Mouse (Mus musculus) forebrain, postnatal 0 days (tissue): ENCODE results near the gene Kif17. TPM values are rescaled to one million over a fixed set of nuclear protein-coding genes. Genes with fewer than 3 reads are reported as not detected.

Experiments
- ATAC-seq: fragments of 200-750 bp; cut with Nextera tagmentation; 2 replicates; pipeline ENCODE4 v1.8.0; 2017; ENCODE audit warnings: mild to moderate bottlenecking, moderate library complexity
- DNase-seq: peaks from one replicate; pipeline ENCODE4 v3.0.0-alpha.2; 2015
- H3K27ac ChIP-seq: fragments of 300-500 bp; sonication (generic); 2 replicates; pipeline ENCODE4 v1.5.1; 2014; ENCODE audit warnings: low read depth, mild to moderate bottlenecking, antibody characterized with exemption, low read length, moderate library complexity, mixed read lengths
- H3K27me3 ChIP-seq: fragments of 300-500 bp; sonication (generic); 2 replicates; pipeline ENCODE4 v1.6.1; 2014; ENCODE audit warnings: mild to moderate bottlenecking, low read length, mixed read lengths; ENCODE audit not compliant: insufficient read depth
- H3K36me3 ChIP-seq: fragments of 300-500 bp; sonication (generic); 2 replicates; pipeline ENCODE4 v1.6.1; 2014; ENCODE audit warnings: mild to moderate bottlenecking, moderate library complexity; ENCODE audit not compliant: insufficient read depth
- H3K4me1 ChIP-seq: fragments of 300-500 bp; sonication (generic); 2 replicates; pipeline ENCODE4 v1.6.1; 2014; ENCODE audit warnings: antibody characterized with exemption; ENCODE audit not compliant: insufficient read depth
- H3K4me2 ChIP-seq: fragments of 300-500 bp; sonication (generic); 2 replicates; pipeline ENCODE4 v1.6.1; 2014; ENCODE audit warnings: low read depth, mild to moderate bottlenecking, moderate library complexity
- H3K4me3 ChIP-seq: fragments of 300-500 bp; sonication (generic); 2 replicates; pipeline ENCODE4 v1.5.1; 2014; ENCODE audit warnings: low read depth, low read length, mixed read lengths
- H3K9ac ChIP-seq: fragments of 300-500 bp; sonication (generic); 2 replicates; pipeline ENCODE4 v1.6.1; 2014; ENCODE audit warnings: mild to moderate bottlenecking
- H3K9me3 ChIP-seq: fragments of 300-500 bp; sonication (generic); 2 replicates; pipeline ENCODE4 v1.6.1; 2016; ENCODE audit warnings: low read length
- CTCF ChIP-seq: sonication (generic); IDR thresholded peaks from 2 replicates; pipeline ENCODE4 v1.5.1; 2016; ENCODE audit warnings: antibody characterized with exemption, control low read depth, low read depth
- WGBS: fragments of 180-500 bp; shearing (Covaris S2); extraction: QIAGEN DNeasy Blood & Tissue Kit; methylation state at CpG from one replicate; pipeline ENCODE4 v1.1.7; 2014; 5-methylcytosine and 5-hydroxymethylcytosine counted together
- polyA plus RNA-seq: library from polyadenylated mRNA; unstranded; fragments of >200 nt; fragmentation: Nextera tagmentation; extraction: Ambion mirVana; gene quantifications from 2 replicates; pipeline ENCODE4 v1.2.1, GENCODE M21; 2015
- total RNA-seq: library from RNA; depleted of rRNA; stranded (reverse); fragments of >200 nt; gene quantifications from 2 replicates; pipeline ENCODE4 v1.2.3, GENCODE M21; 2014

Kif17 gene
- total and polyA plus RNA-seq, 2 experiments from 2014 or later: 4.0 to 4.2 TPM

DNA sequence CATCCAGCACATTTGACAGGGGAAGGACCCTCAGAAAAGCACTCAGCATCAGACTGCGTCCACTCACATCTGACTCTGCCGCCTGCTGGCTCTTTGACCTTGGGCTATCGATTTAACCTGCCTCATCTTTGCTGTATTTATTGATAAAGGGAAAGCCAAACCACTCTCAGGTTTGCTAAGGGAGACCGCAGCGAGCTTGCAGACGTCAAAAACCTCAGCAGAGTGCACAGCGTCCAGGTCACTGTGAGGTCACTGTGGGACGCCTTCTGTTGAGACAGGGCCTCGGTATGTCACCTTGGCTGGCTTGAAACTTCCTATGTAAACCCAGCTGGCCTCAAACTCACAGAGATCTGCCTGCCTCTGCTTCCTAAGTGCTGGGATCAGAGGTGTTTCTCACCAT is 87.1 kb downstream of the Kif17 start:
- WGBS: 85% methylated on average over 9 of the region's 9 CpGs
- no peak for ATAC-seq
- H3K27ac ChIP-seq: no peak overlapping the region

DNA sequence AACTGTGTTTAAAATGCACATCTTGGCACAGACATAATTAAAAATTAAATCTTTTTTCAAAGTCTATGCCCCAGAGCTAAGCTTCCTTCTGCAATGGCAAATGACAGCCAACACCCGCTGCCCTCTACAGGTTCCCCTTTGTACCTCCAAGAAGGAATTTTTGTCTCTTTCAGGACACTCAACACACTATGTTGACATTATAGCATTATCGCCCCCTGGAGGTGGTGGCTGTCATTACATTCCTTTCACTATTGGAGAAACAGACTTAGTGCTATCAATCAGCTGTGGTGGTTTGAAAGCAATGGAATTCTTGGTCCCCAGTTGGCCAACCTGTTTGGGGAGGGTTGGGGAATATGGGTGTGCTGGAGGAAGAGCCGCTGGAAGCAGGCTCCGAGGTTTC is 89.7 kb downstream of the Kif17 start:
- TF ChIP-seq CTCF: peak; percentile 70
- H3K9me3 ChIP-seq: no peaks in the 10 kb centered on the region
- no peak overlapping the region for H3K27ac ChIP-seq
- no peaks in the 10 kb centered on the region for H3K36me3 ChIP-seq
- H3K4me1 ChIP-seq: no peaks in the 10 kb centered on the region
- H3K27me3 ChIP-seq: no peaks in the 10 kb centered on the region
- WGBS: 34% methylated on average over 4 of the region's 4 CpGs
- no peak overlapping the region for H3K4me3 ChIP-seq
- H3K9ac ChIP-seq: no peak overlapping the region
- DNase-seq (peak; percentile 55), ATAC-seq (no peak)
- H3K4me2 ChIP-seq: no peak overlapping the region

More for the DNA sequence above, 87.1 kb downstream of the Kif17 start:
- Histone ChIP-seq H3K4me2 (no peak overlapping the region), H3K9ac (no peak overlapping the region), H3K4me3 (no peak overlapping the region), H3K36me3 (no peaks in the 10 kb centered on the region), H3K27me3 (no peaks in the 10 kb centered on the region), H3K4me1 (no peaks in the 10 kb centered on the region), H3K9me3 (no peaks in the 10 kb centered on the region)
- no peak for TF ChIP-seq CTCF
- no peak for DNase-seq

DNA sequence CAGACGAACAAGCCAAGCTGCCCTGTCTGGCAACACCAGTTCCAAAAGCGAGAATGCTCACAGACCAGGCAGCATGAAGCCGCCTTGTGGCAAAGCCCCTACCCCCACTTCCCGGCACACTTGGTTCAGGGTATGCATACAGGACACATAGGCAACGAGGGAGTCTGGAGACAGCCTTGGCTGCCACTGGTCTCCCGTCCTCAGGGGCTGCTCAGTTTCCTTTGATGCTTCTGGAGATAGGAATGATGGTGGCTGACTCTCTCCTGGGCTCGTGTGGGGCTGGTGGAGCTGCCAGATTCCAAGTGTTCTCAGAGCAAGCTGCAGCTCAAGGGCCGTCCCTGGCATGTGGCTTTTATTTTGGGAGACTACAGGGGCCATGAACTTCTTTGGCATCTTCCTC is 91.2 kb downstream of the Kif17 start:
- no peak overlapping the region for H3K9ac ChIP-seq
- 67% methylated on average over 8 of the region's 8 CpGs for WGBS

DNA sequence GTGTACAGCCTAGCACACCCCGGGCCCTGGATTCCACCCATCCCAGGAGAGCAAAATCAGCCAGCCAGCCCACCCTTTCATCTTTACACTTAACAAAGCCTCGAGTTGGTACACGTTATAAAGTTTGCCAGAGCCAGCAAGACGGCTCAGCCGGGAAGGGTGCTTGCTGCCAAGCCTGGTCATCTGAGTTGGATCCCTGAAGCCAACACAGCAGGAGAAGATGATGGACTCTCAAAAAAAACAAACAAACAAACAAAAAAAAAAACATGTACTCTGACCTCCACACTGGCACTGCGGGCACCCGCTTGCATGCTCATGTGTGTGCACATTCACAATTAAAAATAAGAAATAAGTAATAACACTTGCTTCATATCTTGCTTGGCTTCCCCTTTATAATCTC is 91.8 kb downstream of the Kif17 start:
- Histone ChIP-seq H3K4me2 (no peak overlapping the region), H3K36me3 (no peaks in the 10 kb centered on the region), H3K9ac (no peak overlapping the region), H3K27me3 (no peaks in the 10 kb centered on the region), H3K9me3 (no peaks in the 10 kb centered on the region), H3K27ac (no peak overlapping the region), H3K4me3 (no peak overlapping the region), H3K4me1 (no peaks in the 10 kb centered on the region)
- 57% methylated on average over 7 of the region's 7 CpGs for WGBS
- DNase-seq (no peak), ATAC-seq (no peak)
- no peak for TF ChIP-seq CTCF

More for the DNA sequence above, 91.2 kb downstream of the Kif17 start:
- DNase-seq: no peak
- Histone ChIP-seq H3K4me1 (no peaks in the 10 kb centered on the region), H3K27me3 (no peaks in the 10 kb centered on the region), H3K4me2 (no peak overlapping the region), H3K9me3 (no peaks in the 10 kb centered on the region), H3K36me3 (no peaks in the 10 kb centered on the region), H3K4me3 (no peak overlapping the region), H3K27ac (no peak overlapping the region)
- ATAC-seq: no peak
- TF ChIP-seq CTCF: no peak

DNA sequence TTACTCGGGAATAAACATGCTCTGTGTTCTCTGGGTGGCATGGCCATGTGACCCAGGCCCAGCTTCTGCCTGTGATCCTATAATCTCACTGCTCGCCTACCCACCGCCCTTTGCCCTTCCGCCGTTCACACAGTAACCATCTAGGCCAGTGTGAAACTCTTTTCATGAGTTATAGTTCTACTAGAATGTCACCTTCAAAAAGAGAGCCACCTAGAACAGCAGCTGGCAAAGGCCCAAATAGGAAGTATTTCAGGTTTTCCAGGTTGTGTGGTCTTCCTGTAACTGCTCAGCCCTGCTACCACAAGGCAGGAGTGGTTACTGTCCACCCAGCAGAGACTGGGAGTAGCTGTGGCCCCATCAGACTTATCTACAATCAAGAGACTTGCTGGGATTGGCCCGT is 92.5 kb downstream of the Kif17 start:
- Histone ChIP-seq H3K9ac (no peak overlapping the region), H3K9me3 (no peaks in the 10 kb centered on the region), H3K27ac (no peak overlapping the region), H3K27me3 (no peaks in the 10 kb centered on the region), H3K4me1 (no peaks in the 10 kb centered on the region), H3K4me2 (no peak overlapping the region), H3K4me3 (no peak overlapping the region), H3K36me3 (no peaks in the 10 kb centered on the region)
- WGBS: 88% methylated on average over 6 of the region's 6 CpGs
- TF ChIP-seq CTCF: no peak
- DNase-seq: no peak
- no peak for ATAC-seq

DNA sequence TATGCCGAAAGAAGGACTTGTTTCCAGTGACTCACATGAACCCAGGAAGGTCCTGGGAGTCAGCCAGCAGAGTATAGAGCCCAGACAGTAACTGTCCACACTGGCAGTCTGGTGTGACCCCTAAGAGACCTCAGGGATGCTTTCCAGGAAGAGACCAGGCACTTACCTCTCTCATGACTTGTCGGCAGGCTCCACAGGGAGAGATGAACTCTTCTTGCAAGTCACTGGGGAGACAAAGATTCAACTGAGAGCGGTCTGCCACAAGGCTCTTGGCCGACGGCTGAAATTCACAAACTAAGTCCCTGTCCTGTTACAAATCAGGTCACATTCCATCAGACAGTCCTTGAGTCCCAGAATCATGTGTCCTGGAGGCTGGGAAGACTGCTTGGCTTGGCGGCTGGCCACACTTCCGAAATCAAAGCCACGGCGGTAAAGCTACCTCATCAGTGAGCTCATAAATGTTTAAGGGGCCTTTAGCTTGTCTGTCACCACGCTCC is 93.2 kb downstream of the Kif17 start:
- ATAC-seq: no peak
- no peak for TF ChIP-seq CTCF
- no peaks in the 10 kb centered on the region for H3K36me3 ChIP-seq
- no peak for DNase-seq
- H3K9ac ChIP-seq: no peak overlapping the region
- H3K4me1 ChIP-seq: no peaks in the 10 kb centered on the region
- H3K27ac ChIP-seq: no peak overlapping the region
- no peaks in the 10 kb centered on the region for H3K9me3 ChIP-seq
- no peaks in the 10 kb centered on the region for H3K27me3 ChIP-seq
- H3K4me2 ChIP-seq: no peak overlapping the region
- no peak overlapping the region for H3K4me3 ChIP-seq
- 53% methylated on average over 10 of the region's 10 CpGs for WGBS

DNA sequence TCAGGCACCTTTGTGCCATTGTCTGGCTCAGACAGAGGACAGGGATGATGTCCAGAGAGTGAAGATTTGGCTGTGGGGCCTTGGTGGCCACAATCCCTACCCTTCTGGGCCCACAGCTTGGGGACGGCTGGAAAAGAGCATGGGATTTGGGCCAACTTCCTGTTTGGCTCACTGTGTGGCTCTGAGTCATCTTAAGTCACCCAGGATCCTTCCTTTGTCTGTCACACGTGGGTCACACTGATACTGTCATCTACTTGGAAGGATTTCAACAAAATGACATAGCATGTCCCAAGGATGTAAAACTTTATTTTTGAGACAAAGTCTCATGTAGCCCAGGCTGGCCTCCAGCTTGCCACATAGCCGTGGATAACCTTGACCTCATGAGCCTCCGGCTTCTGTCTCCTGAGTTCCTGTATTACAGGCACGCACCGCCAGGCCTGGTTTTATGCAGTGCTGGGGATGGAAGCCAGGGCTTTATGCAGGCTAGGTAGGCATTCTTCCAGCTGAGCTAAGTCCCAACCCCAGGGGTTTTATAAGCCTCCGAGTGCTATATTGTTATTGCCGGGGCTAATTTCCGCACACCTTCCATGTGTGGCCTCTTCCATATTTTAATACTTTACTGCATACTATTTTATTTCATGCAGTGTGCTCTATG is 94.8 kb downstream of the Kif17 start:
- no peaks in the 10 kb centered on the region for H3K27me3 ChIP-seq
- 55% methylated on average over 9 of the region's 9 CpGs for WGBS
- H3K4me1 ChIP-seq: no peaks in the 10 kb centered on the region
- no peak for DNase-seq
- no peak for TF ChIP-seq CTCF
- H3K27ac ChIP-seq: no peak overlapping the region
- H3K9me3 ChIP-seq: no peaks in the 10 kb centered on the region
- no peak overlapping the region for H3K4me3 ChIP-seq
- no peaks in the 10 kb centered on the region for H3K36me3 ChIP-seq
- H3K9ac ChIP-seq: no peak overlapping the region
- H3K4me2 ChIP-seq: no peak overlapping the region
- ATAC-seq: no peak
